Mouse (Mus musculus): ENCODE data around the gene Kif1a. TPM values are rescaled to one million over a fixed set of nuclear protein-coding genes. Genes with fewer than 3 reads are reported as not detected.
"Not testable (repeated sequence)": the region's sequence is repeated elsewhere in the genome, so short reads cannot be mapped to it uniquely, and the experiment has no call there.

The Kif1a gene
- polyA plus RNA-seq, 1 experiment = 3.3 TPM

GRCm38 (mm10) chr1:92971879-92972795 lies 129.6 kb downstream of the Kif1a start:
- DNase-seq (ENCODE audit: low spot score) = no peak

GRCm38 (mm10) chr1:92970791-92971190 lies 131.0 kb downstream of the Kif1a start:
- not testable (repeated sequence) for DNase-seq (ENCODE audit: low spot score)

Other genes starting within 250 kb of the Kif1a start
- 0.36 and 0.71 TPM in 2 replicates for gene Ankmy1, start 199.0 kb downstream of the Kif1a start, polyA plus RNA-seq (2012; rRNA removed)
- gene Dusp28, start 195.0 kb downstream of the Kif1a start, polyA plus RNA-seq (2012; rRNA removed) = 14.1 and 15.2 TPM in 2 replicates
- 37.4 and 59.3 TPM in 2 replicates for gene Rnpepl1, start 191.2 kb downstream of the Kif1a start, polyA plus RNA-seq (2012; rRNA removed)
- 16.0 and 20.4 TPM in 2 replicates for gene Capn10, start 167.6 kb downstream of the Kif1a start, polyA plus RNA-seq (2012; rRNA removed)
- 0.78 and 1.3 TPM in 2 replicates for gene Gpr35, start 151.1 kb downstream of the Kif1a start, polyA plus RNA-seq (2012; rRNA removed)
- gene Aqp12, start 95.6 kb downstream of the Kif1a start, polyA plus RNA-seq (2012; rRNA removed) = not detected in 2 replicates
- not detected in 2 replicates for gene Agxt, start 33.3 kb upstream of the Kif1a start, polyA plus RNA-seq (2012; rRNA removed)
- gene 2310007B03Rik, start 59.0 kb upstream of the Kif1a start, polyA plus RNA-seq (2012; rRNA removed) = 0.03 and 0.07 TPM in 2 replicates
- 0.09 and 0.10 TPM in 2 replicates for gene Crocc2, start 66.8 kb upstream of the Kif1a start, polyA plus RNA-seq (2012; rRNA removed)
- gene Sned1, start 133.9 kb upstream of the Kif1a start, polyA plus RNA-seq (2012; rRNA removed) = 12.1 and 18.7 TPM in 2 replicates
- gene Mterf4, start 204.0 kb upstream of the Kif1a start, polyA plus RNA-seq (2012; rRNA removed) = 16.4 and 17.2 TPM in 2 replicates
- gene Ppp1r7, start 240.9 kb upstream of the Kif1a start, polyA plus RNA-seq (2012; rRNA removed) = 12.4 and 13.7 TPM in 2 replicates
- gene Pask, start 241.5 kb upstream of the Kif1a start, polyA plus RNA-seq (2012; rRNA removed) = 2.6 and 3.1 TPM in 2 replicates